Mouse (Mus musculus): ENCODE measurements at regions not wholly inside any gene's neighbourhood (a gene's known extent, or its start where the extent isn't known, plus 50 kb on each side); places are given as distances from the start of the nearest gene placed in this dataset.

- no peak for DNase-seq (ENCODE audit: low read depth)
These were observed 86.4 kb upstream of the Noct start for GRCm38 (mm10) chr3:51137730-51138312.

GRCm38 (mm10) chr3:51145985-51146384 is 78.3 kb upstream of the Noct start:
- peak; percentile 41 for DNase-seq (ENCODE audit: low read depth)

GRCm38 (mm10) chr3:51150012-51150411 is 74.2 kb upstream of the Noct start:
- no peak for DNase-seq (ENCODE audit: low read depth)

GRCm38 (mm10) chr3:51151104-51151503 is 73.1 kb upstream of the Noct start:
- no peak for DNase-seq (ENCODE audit: low read depth)

- no peak for DNase-seq (ENCODE audit: low read depth)
These were observed 68.6 kb upstream of the Noct start for GRCm38 (mm10) chr3:51155621-51156020.

- DNase-seq (ENCODE audit: low read depth), result peak; percentile 46
These were observed 67.6 kb upstream of the Noct start for GRCm38 (mm10) chr3:51156386-51157290.

- DNase-seq (ENCODE audit: low read depth), result no peak
These were observed 67.0 kb upstream of the Noct start for GRCm38 (mm10) chr3:51157291-51157650.

- no peak for DNase-seq (ENCODE audit: low read depth)
These were observed 65.8 kb upstream of the Noct start for GRCm38 (mm10) chr3:51158449-51158848.

GRCm38 (mm10) chr3:51159322-51159721 is 64.9 kb upstream of the Noct start:
- DNase-seq (ENCODE audit: low read depth), result no peak

- no peak for DNase-seq (ENCODE audit: low read depth)
These were observed 64.4 kb upstream of the Noct start for GRCm38 (mm10) chr3:51159881-51160280.

GRCm38 (mm10) chr3:51160625-51161024 is 63.6 kb upstream of the Noct start:
- no peak for DNase-seq (ENCODE audit: low read depth)

- DNase-seq (ENCODE audit: low read depth), result no peak
These were observed 54.9 kb upstream of the Noct start for GRCm38 (mm10) chr3:51169150-51169925.

GRCm38 (mm10) chr3:51170225-51170852 is 53.9 kb upstream of the Noct start:
- peak; percentile 58 for DNase-seq (ENCODE audit: low read depth)
